Mouse (Mus musculus): ENCODE results near the gene Olfr95. TPM values are rescaled to one million over a fixed set of nuclear protein-coding genes. Genes with fewer than 3 reads are reported as not detected.
"Not testable (repeated sequence)": the region's sequence is repeated elsewhere in the genome, so short reads cannot be mapped to it uniquely, and the experiment has no call there.

Olfr95 gene
- not detected in 2 replicates for polyA plus RNA-seq (2014; fragmentation: Nextera tagmentation; extraction: Ambion mirVana)

- Histone ChIP-seq H3K9me3 (ENCODE audit: control insufficient read depth, low read depth, low read length) (no peaks in the 10 kb centered on the region; the same call in 1 of the 2 replicates), H3K36me3 (ENCODE audit: control insufficient read depth, insufficient read depth, low read length) (no peaks in the 10 kb centered on the region), H3K27me3 (ENCODE audit: control insufficient read depth, insufficient read depth, low read length) (peaks cover 8% of the 10 kb centered on the region; the same call in 1 of the 2 replicates), H3K4me3 (ENCODE audit: low read depth, low read length) (no peak within 1 kb of the TSS), H3K4me1 (ENCODE audit: control insufficient read depth, insufficient read depth, low read length) (no peaks in the 10 kb centered on the region), H3K4me2 (replicated peaks; ENCODE audit: low read depth, low read length) (no peak within 1 kb of the TSS), H3K27ac (ENCODE audit: low read length) (no peak within 1 kb of the TSS), H3K9ac (replicated peaks; ENCODE audit: low read depth, low read length) (no peak within 1 kb of the TSS)
- 74% methylated on average over 3 of the region's 3 CpGs for WGBS
- ATAC-seq (ENCODE audit: insufficient number of reproducible peaks, insufficient read depth, low FRiP score, low read depth) = no peak
Measured at GRCm38 (mm10) chr17:37213018-37213417, at the start of gene Olfr95. Gene Olfr95, minus strand, starts transcription at chr17:37213118.

GRCm38 (mm10) chr17:37250544-37250943, 37.6 kb upstream of the Olfr95 start:
- Histone ChIP-seq H3K4me3 (ENCODE audit: low read depth, low read length) (no peak overlapping the region), H3K27me3 (ENCODE audit: control insufficient read depth, insufficient read depth, low read length) (no peaks in the 10 kb centered on the region), H3K4me2 (replicated peaks; ENCODE audit: low read depth, low read length) (no peak overlapping the region), H3K9me3 (ENCODE audit: control insufficient read depth, low read depth, low read length) (no peaks in the 10 kb centered on the region), H3K4me1 (ENCODE audit: control insufficient read depth, insufficient read depth, low read length) (no peaks in the 10 kb centered on the region), H3K9ac (replicated peaks; ENCODE audit: low read depth, low read length) (no peak overlapping the region), H3K27ac (ENCODE audit: low read length) (no peak overlapping the region), H3K36me3 (ENCODE audit: control insufficient read depth, insufficient read depth, low read length) (no peaks in the 10 kb centered on the region)
- WGBS = 7% methylated on average over 1 of the region's 1 CpGs
- ATAC-seq (ENCODE audit: insufficient number of reproducible peaks, insufficient read depth, low FRiP score, low read depth) = no peak

GRCm38 (mm10) chr17:37249460-37249859, 36.5 kb upstream of the Olfr95 start:
- ATAC-seq (ENCODE audit: insufficient number of reproducible peaks, insufficient read depth, low FRiP score, low read depth) = no peak
- H3K4me1 ChIP-seq (ENCODE audit: control insufficient read depth, insufficient read depth, low read length) = no peaks in the 10 kb centered on the region
- no peaks in the 10 kb centered on the region for H3K9me3 ChIP-seq (ENCODE audit: control insufficient read depth, low read depth, low read length)

GRCm38 (mm10) chr17:37246715-37247114, 33.8 kb upstream of the Olfr95 start:
- no peak overlapping the region for H3K27ac ChIP-seq (ENCODE audit: low read length)
- H3K27me3 ChIP-seq (ENCODE audit: control insufficient read depth, insufficient read depth, low read length) = no peaks in the 10 kb centered on the region
- H3K36me3 ChIP-seq (ENCODE audit: control insufficient read depth, insufficient read depth, low read length) = no peaks in the 10 kb centered on the region
- no peak overlapping the region for H3K4me3 ChIP-seq (ENCODE audit: low read depth, low read length)
- no peaks in the 10 kb centered on the region for H3K9me3 ChIP-seq (ENCODE audit: control insufficient read depth, low read depth, low read length)
- no peak overlapping the region for H3K4me2 ChIP-seq (replicated peaks; ENCODE audit: low read depth, low read length)
- H3K9ac ChIP-seq (replicated peaks; ENCODE audit: low read depth, low read length) = no peak overlapping the region
- no peaks in the 10 kb centered on the region for H3K4me1 ChIP-seq (ENCODE audit: control insufficient read depth, insufficient read depth, low read length)
- 31% methylated on average over 5 of the region's 5 CpGs for WGBS
- ATAC-seq (ENCODE audit: insufficient number of reproducible peaks, insufficient read depth, low FRiP score, low read depth) = peak; percentile 61; the same call in 1 of the 2 replicates

More at GRCm38 (mm10) chr17:37249460-37249859, 36.5 kb upstream of the Olfr95 start:
- no peak overlapping the region for H3K9ac ChIP-seq (replicated peaks; ENCODE audit: low read depth, low read length)
- no peaks in the 10 kb centered on the region for H3K27me3 ChIP-seq (ENCODE audit: control insufficient read depth, insufficient read depth, low read length)
- H3K27ac ChIP-seq (ENCODE audit: low read length) = no peak overlapping the region
- no peak overlapping the region for H3K4me3 ChIP-seq (ENCODE audit: low read depth, low read length)
- no peaks in the 10 kb centered on the region for H3K36me3 ChIP-seq (ENCODE audit: control insufficient read depth, insufficient read depth, low read length)
- H3K4me2 ChIP-seq (replicated peaks; ENCODE audit: low read depth, low read length) = no peak overlapping the region

- Histone ChIP-seq H3K9me3 (ENCODE audit: control insufficient read depth, low read depth, low read length) (no peaks in the 10 kb centered on the region), H3K9ac (replicated peaks; ENCODE audit: low read depth, low read length) (no peak overlapping the region), H3K4me1 (ENCODE audit: control insufficient read depth, insufficient read depth, low read length) (no peaks in the 10 kb centered on the region), H3K4me3 (ENCODE audit: low read depth, low read length) (no peak overlapping the region), H3K27me3 (ENCODE audit: control insufficient read depth, insufficient read depth, low read length) (no peaks in the 10 kb centered on the region), H3K4me2 (replicated peaks; ENCODE audit: low read depth, low read length) (no peak overlapping the region), H3K27ac (ENCODE audit: low read length) (no peak overlapping the region), H3K36me3 (ENCODE audit: control insufficient read depth, insufficient read depth, low read length) (no peaks in the 10 kb centered on the region)
- ATAC-seq (ENCODE audit: insufficient number of reproducible peaks, insufficient read depth, low FRiP score, low read depth) = 0 out of 2 replicates have a peak, but pooled peaks have one; percentile 46
- 11% methylated on average over 3 of the region's 3 CpGs for WGBS
Measured at GRCm38 (mm10) chr17:37242198-37242597, 29.3 kb upstream of the Olfr95 start.

- not testable (repeated sequence) for H3K4me3 ChIP-seq (ENCODE audit: low read depth, low read length); H3K27ac ChIP-seq (ENCODE audit: low read length); H3K9ac ChIP-seq (replicated peaks; ENCODE audit: low read depth, low read length); H3K27me3 ChIP-seq (ENCODE audit: control insufficient read depth, insufficient read depth, low read length); ATAC-seq (ENCODE audit: insufficient number of reproducible peaks, insufficient read depth, low FRiP score, low read depth); H3K4me2 ChIP-seq (replicated peaks; ENCODE audit: low read depth, low read length); H3K4me1 ChIP-seq (ENCODE audit: control insufficient read depth, insufficient read depth, low read length); H3K9me3 ChIP-seq (ENCODE audit: control insufficient read depth, low read depth, low read length); H3K36me3 ChIP-seq (ENCODE audit: control insufficient read depth, insufficient read depth, low read length)
- 92% methylated on average over 2 of the region's 2 CpGs for WGBS
Measured at GRCm38 (mm10) chr17:37237230-37237629, 24.3 kb upstream of the Olfr95 start, which contains the start of gene Olfr97. Gene Olfr97, minus strand, starts transcription at chr17:37237330.

- Histone ChIP-seq H3K4me3 (ENCODE audit: low read depth, low read length) (no peak overlapping the region), H3K27ac (ENCODE audit: low read length) (no peak overlapping the region), H3K36me3 (ENCODE audit: control insufficient read depth, insufficient read depth, low read length) (no peaks in the 10 kb centered on the region), H3K4me2 (replicated peaks; ENCODE audit: low read depth, low read length) (no peak overlapping the region), H3K4me1 (ENCODE audit: control insufficient read depth, insufficient read depth, low read length) (no peaks in the 10 kb centered on the region), H3K9me3 (ENCODE audit: control insufficient read depth, low read depth, low read length) (no peaks in the 10 kb centered on the region; the same call in 1 of the 2 replicates), H3K9ac (replicated peaks; ENCODE audit: low read depth, low read length) (no peak overlapping the region), H3K27me3 (ENCODE audit: control insufficient read depth, insufficient read depth, low read length) (no peaks in the 10 kb centered on the region)
- 18% methylated on average over 1 of the region's 1 CpGs for WGBS
- no peak for ATAC-seq (ENCODE audit: insufficient number of reproducible peaks, insufficient read depth, low FRiP score, low read depth)
Measured at GRCm38 (mm10) chr17:37221879-37222278, 9.0 kb upstream of the Olfr95 start.

GRCm38 (mm10) chr17:37219846-37220245, 6.9 kb upstream of the Olfr95 start, which contains the start of gene Olfr96:
Gene Olfr96, plus strand, starts transcription at chr17:37220146.
- H3K36me3 ChIP-seq (ENCODE audit: control insufficient read depth, insufficient read depth, low read length) = no peaks in the 10 kb centered on the region
- no peak within 1 kb of the TSS for H3K27ac ChIP-seq (ENCODE audit: low read length)
- H3K27me3 ChIP-seq (ENCODE audit: control insufficient read depth, insufficient read depth, low read length) = no peaks in the 10 kb centered on the region
- H3K4me3 ChIP-seq (ENCODE audit: low read depth, low read length) = no peak within 1 kb of the TSS
- no peak for ATAC-seq (ENCODE audit: insufficient number of reproducible peaks, insufficient read depth, low FRiP score, low read depth)
- no peaks in the 10 kb centered on the region for H3K4me1 ChIP-seq (ENCODE audit: control insufficient read depth, insufficient read depth, low read length)
- H3K9me3 ChIP-seq (ENCODE audit: control insufficient read depth, low read depth, low read length) = no peaks in the 10 kb centered on the region; the same call in 1 of the 2 replicates
- 61% methylated on average over 4 of the region's 4 CpGs for WGBS
- H3K9ac ChIP-seq (replicated peaks; ENCODE audit: low read depth, low read length) = no peak within 1 kb of the TSS
- H3K4me2 ChIP-seq (replicated peaks; ENCODE audit: low read depth, low read length) = no peak within 1 kb of the TSS

- ATAC-seq (ENCODE audit: insufficient number of reproducible peaks, insufficient read depth, low FRiP score, low read depth) = no peak
- 89% methylated on average over 3 of the region's 3 CpGs for WGBS
Measured at GRCm38 (mm10) chr17:37218486-37218885, 5.6 kb upstream of the Olfr95 start.

More at GRCm38 (mm10) chr17:37218486-37218885, 5.6 kb upstream of the Olfr95 start:
- no peaks in the 10 kb centered on the region for H3K27me3 ChIP-seq (ENCODE audit: control insufficient read depth, insufficient read depth, low read length)
- H3K4me1 ChIP-seq (ENCODE audit: control insufficient read depth, insufficient read depth, low read length) = no peaks in the 10 kb centered on the region
- no peak overlapping the region for H3K4me2 ChIP-seq (replicated peaks; ENCODE audit: low read depth, low read length)
- no peak overlapping the region for H3K9ac ChIP-seq (replicated peaks; ENCODE audit: low read depth, low read length)
- H3K36me3 ChIP-seq (ENCODE audit: control insufficient read depth, insufficient read depth, low read length) = no peaks in the 10 kb centered on the region
- no peak overlapping the region for H3K4me3 ChIP-seq (ENCODE audit: low read depth, low read length)
- no peak overlapping the region for H3K27ac ChIP-seq (ENCODE audit: low read length)
- H3K9me3 ChIP-seq (ENCODE audit: control insufficient read depth, low read depth, low read length) = no peaks in the 10 kb centered on the region; the same call in 1 of the 2 replicates
